Mouse (Mus musculus) liver, embryonic 11.5 days (tissue): ENCODE measurements around the gene Sppl2a. TPM values are rescaled to one million over a fixed set of nuclear protein-coding genes. Genes with fewer than 3 reads are reported as not detected.

Source experiments
- ATAC-seq: fragments of 200-750 bp; cut with Nextera tagmentation; replicated peaks from 2 replicates; pipeline ENCODE4 v1.8.0; 2017; ENCODE audit warnings: moderate number of reproducible peaks, mild to moderate bottlenecking, moderate TSS enrichment, moderate library complexity; ENCODE audit not compliant: low FRiP score
- DNase-seq: peaks from one replicate; pipeline ENCODE4 v3.0.0-alpha.2; 2017; ENCODE audit warnings: low spot score
- H3K27ac ChIP-seq: fragments of 300-500 bp; sonication (generic); 2 replicates; pipeline ENCODE4 v1.5.1; 2014; ENCODE audit warnings: mild to moderate bottlenecking, low read depth, low read length, control low read depth
- H3K27me3 ChIP-seq: fragments of 300-500 bp; sonication (generic); replicated peaks from 2 replicates; pipeline ENCODE4 v1.6.1; 2014; ENCODE audit warnings: low read length, mixed read lengths; ENCODE audit not compliant: control insufficient read depth, insufficient read depth
- H3K36me3 ChIP-seq: fragments of 300-500 bp; sonication (generic); 2 replicates; pipeline ENCODE4 v1.6.1; 2014; ENCODE audit warnings: mild to moderate bottlenecking, low read length, moderate library complexity, mixed read lengths; ENCODE audit not compliant: control insufficient read depth, insufficient read depth
- H3K4me1 ChIP-seq: fragments of 300-500 bp; sonication (generic); replicated peaks from 2 replicates; pipeline ENCODE4 v1.6.1; 2014; ENCODE audit warnings: low read length, mixed read lengths; ENCODE audit not compliant: control insufficient read depth, insufficient read depth
- H3K4me2 ChIP-seq: fragments of 300-500 bp; sonication (generic); 2 replicates; pipeline ENCODE4 v1.6.1; 2014; ENCODE audit warnings: mild to moderate bottlenecking, control low read depth, moderate library complexity
- H3K4me3 ChIP-seq: fragments of 300-500 bp; sonication (generic); 2 replicates; pipeline ENCODE4 v1.5.1; 2014; ENCODE audit warnings: low read depth, low read length, control low read depth
- H3K9ac ChIP-seq: fragments of 300-500 bp; sonication (generic); 2 replicates; pipeline ENCODE4 v1.6.1; 2014; ENCODE audit warnings: low read depth, low read length, control low read depth
- H3K9me3 ChIP-seq: fragments of 300-500 bp; sonication (generic); 2 replicates; pipeline ENCODE4 v1.6.1; 2016; ENCODE audit warnings: low read length, inconsistent platforms, mixed read lengths; ENCODE audit not compliant: control insufficient read depth
- WGBS: fragments of 180-500 bp; shearing (Covaris S2); extraction: QIAGEN DNeasy Blood & Tissue Kit; methylation state at CpG from one replicate; pipeline ENCODE4 v1.1.7; 2014; 5-methylcytosine and 5-hydroxymethylcytosine counted together
- polyA plus RNA-seq: library from polyadenylated mRNA; unstranded; fragments of >200 nt; fragmentation: Nextera tagmentation; extraction: Ambion mirVana; gene quantifications from 2 replicates; pipeline ENCODE4 v1.2.1, GENCODE M21; 2014

Sppl2a gene
- polyA plus RNA-seq, 1 experiment from 2014 or later = 33.1 TPM

GRCm38 (mm10) chr2:126947646-126948045 lies 14.6 kb upstream of the Sppl2a start:
- H3K27ac ChIP-seq = no peak overlapping the region
- H3K27me3 ChIP-seq = no peaks in the 10 kb centered on the region
- no peaks in the 10 kb centered on the region for H3K4me1 ChIP-seq
- H3K9ac ChIP-seq = no peak overlapping the region
- no peak overlapping the region for H3K4me2 ChIP-seq
- DNase-seq (no peak), ATAC-seq (no peak)
- no peak overlapping the region for H3K4me3 ChIP-seq
- H3K36me3 ChIP-seq = no peaks in the 10 kb centered on the region
- no peaks in the 10 kb centered on the region for H3K9me3 ChIP-seq

- Histone ChIP-seq H3K9ac (no peak overlapping the region), H3K4me1 (peaks cover 10% of the 10 kb centered on the region), H3K27me3 (no peaks in the 10 kb centered on the region), H3K27ac (no peak overlapping the region), H3K4me3 (no peak overlapping the region), H3K4me2 (no peak overlapping the region), H3K36me3 (no peaks in the 10 kb centered on the region), H3K9me3 (no peaks in the 10 kb centered on the region)
- 75% methylated on average over 2 of the region's 2 CpGs for WGBS
- no peak for ATAC-seq
- DNase-seq = no peak
Observed at GRCm38 (mm10) chr2:126943211-126943610, 10.2 kb upstream of the Sppl2a start.

GRCm38 (mm10) chr2:126940314-126940866 lies 7.4 kb upstream of the Sppl2a start:
- 57% methylated on average over 3 of the region's 3 CpGs for WGBS
- Histone ChIP-seq H3K9ac (no peak overlapping the region), H3K27ac (no peak overlapping the region), H3K9me3 (no peaks in the 10 kb centered on the region), H3K27me3 (no peaks in the 10 kb centered on the region), H3K4me3 (no peak overlapping the region), H3K36me3 (no peaks in the 10 kb centered on the region), H3K4me1 (peaks cover 10% of the 10 kb centered on the region), H3K4me2 (no peak overlapping the region)
- ATAC-seq (peak; percentile 74), DNase-seq (no peak)

- Histone ChIP-seq H3K4me1 (peaks cover 10% of the 10 kb centered on the region), H3K9ac (no peak overlapping the region), H3K4me3 (no peak overlapping the region), H3K27me3 (no peaks in the 10 kb centered on the region), H3K9me3 (no peaks in the 10 kb centered on the region), H3K36me3 (no peaks in the 10 kb centered on the region), H3K4me2 (no peak overlapping the region), H3K27ac (no peak overlapping the region)
- no peak for ATAC-seq
- DNase-seq = no peak
- 80% methylated on average over 6 of the region's 6 CpGs for WGBS
Observed at GRCm38 (mm10) chr2:126938069-126938468, 5.0 kb upstream of the Sppl2a start.

GRCm38 (mm10) chr2:126933921-126934320 lies 886 bp upstream of the Sppl2a start:
- ATAC-seq (no peak), DNase-seq (no peak)
- no peaks in the 10 kb centered on the region for H3K9me3 ChIP-seq
- H3K4me1 ChIP-seq = peaks cover 2% of the 10 kb centered on the region; the same call in 1 of the 2 replicates
- no peak overlapping the region for H3K27ac ChIP-seq
- H3K4me3 ChIP-seq = no peak overlapping the region
- H3K9ac ChIP-seq = no peak overlapping the region
- no peaks in the 10 kb centered on the region for H3K27me3 ChIP-seq
- H3K36me3 ChIP-seq = no peaks in the 10 kb centered on the region
- H3K4me2 ChIP-seq = no peak overlapping the region

GRCm38 (mm10) chr2:126932261-126932896 lies 656 bp downstream of the Sppl2a start:
- peak overlapping the region; percentile 88 for H3K9ac ChIP-seq
- H3K27me3 ChIP-seq = no peaks in the 10 kb centered on the region
- peak; percentile 69 for ATAC-seq
- H3K4me2 ChIP-seq = peak overlapping the region; percentile 87
- H3K9me3 ChIP-seq = no peaks in the 10 kb centered on the region
- peak overlapping the region; percentile 90 for H3K27ac ChIP-seq
- H3K4me3 ChIP-seq = peak overlapping the region; percentile 73
- H3K4me1 ChIP-seq = peaks cover 2% of the 10 kb centered on the region; the same call in 1 of the 2 replicates
- peak; percentile 70 for DNase-seq
- 4% methylated on average over 15 of the region's 15 CpGs for WGBS
- no peaks in the 10 kb centered on the region for H3K36me3 ChIP-seq

GRCm38 (mm10) chr2:126931784-126932183 lies 1.3 kb downstream of the Sppl2a start:
- DNase-seq = no peak
- Histone ChIP-seq H3K4me3 (peak overlapping the region; percentile 73; the same call in 1 of the 2 replicates), H3K4me1 (peaks cover 2% of the 10 kb centered on the region; the same call in 1 of the 2 replicates), H3K27me3 (no peaks in the 10 kb centered on the region), H3K27ac (no peak overlapping the region), H3K9me3 (no peaks in the 10 kb centered on the region), H3K36me3 (no peaks in the 10 kb centered on the region; the same call in 1 of the 2 replicates), H3K9ac (no peak overlapping the region), H3K4me2 (peak overlapping the region; percentile 87)
- no peak for ATAC-seq
- WGBS = 51% methylated on average over 4 of the region's 4 CpGs

- Histone ChIP-seq H3K4me3 (no peak overlapping the region), H3K9me3 (no peaks in the 10 kb centered on the region), H3K4me2 (no peak overlapping the region), H3K36me3 (peaks cover 7% of the 10 kb centered on the region; the same call in 1 of the 2 replicates), H3K27me3 (no peaks in the 10 kb centered on the region), H3K27ac (no peak overlapping the region), H3K9ac (no peak overlapping the region), H3K4me1 (peaks cover 2% of the 10 kb centered on the region; the same call in 1 of the 2 replicates)
- DNase-seq = no peak
- WGBS = 84% methylated on average over 6 of the region's 6 CpGs
- no peak for ATAC-seq
Observed at GRCm38 (mm10) chr2:126928681-126929080, 4.4 kb downstream of the Sppl2a start.
